In genomic region chr14:30719514-30719913, GRCm38 (mm10) we compare ENCODE assay signal across 15 mouse cellular contexts.
"Had no signal": no experiment of that assay in that cellular context is flagged by ENCODE, and none has a peak within 500 bp of the region (broad histone marks: within the 10 kb centered on the region; RNA-seq: fewer than 3 reads in every experiment).

No protein-coding gene starts in this region.

- H3K27me3 ChIP-seq: neural tube, embryonic 15.5 days had no signal

- H3K4me2 ChIP-seq: neural tube, embryonic 15.5 days; stomach, embryonic 15.5 days had no signal

- H3K9ac ChIP-seq: neural tube, embryonic 15.5 days; stomach, embryonic 15.5 days had no signal

- DNase-seq: retina, postnatal 1 day; right cerebral cortex, adult 18-20 months; right cerebral cortex, postnatal 14 days; right cerebral cortex, postnatal 25 days; right cerebral cortex, postnatal 4 days; spleen, adult 18-20 months; thymus, adult 18-20 months; thymus, adult 2 months; thymus, postnatal 14 days; thymus, postnatal 25 days; thymus, postnatal 36 days; thymus, postnatal 4 days had no signal

- H3K9me3 ChIP-seq: neural tube, embryonic 15.5 days; stomach, embryonic 15.5 days had no signal

- H3K36me3 ChIP-seq: neural tube, embryonic 15.5 days; stomach, embryonic 15.5 days had no signal

- H3K27ac ChIP-seq: neural tube, embryonic 15.5 days; stomach, embryonic 15.5 days; stomach, postnatal 0 days had no signal

- H3K4me3 ChIP-seq: neural tube, embryonic 15.5 days; stomach, embryonic 15.5 days had no signal
